In the genomic region with DNA sequence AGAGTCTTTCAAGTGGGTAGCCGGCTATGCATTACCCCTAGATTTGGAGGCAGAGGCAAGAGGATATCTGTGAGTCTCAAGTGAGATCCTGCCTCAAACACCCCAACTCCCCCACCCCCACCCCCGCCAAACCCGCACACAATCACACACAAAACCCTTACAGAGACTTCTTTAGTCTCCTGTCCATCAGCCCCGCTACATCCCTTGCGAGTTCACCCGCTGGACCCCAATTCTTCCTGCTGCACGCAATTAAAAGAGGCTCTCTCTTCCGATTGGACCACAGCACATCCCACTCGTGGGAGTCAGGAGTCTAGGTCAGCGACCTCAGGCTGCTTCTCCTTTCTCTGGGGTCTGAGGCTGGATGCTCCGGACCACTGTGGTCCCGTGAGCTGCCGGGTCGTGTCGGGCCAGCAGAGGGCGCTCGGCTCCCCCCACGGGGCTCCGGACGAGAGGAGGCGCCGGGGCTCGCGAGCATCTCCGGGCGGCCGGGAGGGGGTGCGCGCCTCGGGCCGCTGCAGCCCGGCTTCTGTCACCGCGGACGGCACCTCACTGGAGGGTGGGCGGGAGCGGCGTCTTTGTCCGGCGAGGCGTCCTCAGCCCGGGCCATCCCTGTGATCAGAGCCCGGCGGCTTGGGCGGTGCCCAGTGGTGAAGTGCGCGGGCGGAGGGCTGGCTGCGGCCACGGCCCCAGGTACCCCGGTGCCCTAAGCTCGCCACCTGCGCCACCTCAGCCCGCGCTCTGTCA, we compare ENCODE assay signal across 8 mouse cellular contexts. TPM values are rescaled to one million over a fixed set of nuclear protein-coding genes. Genes with fewer than 3 reads are reported as not detected.
DNase-seq lines count a peak whose midpoint lies in the region; ATAC-seq and TF ChIP-seq lines count a peak whose summit lies in the region.

Mtus2 (plus strand) TSS at position 500 of the 744 bp plus-strand sequence.

- H3K9me3 ChIP-seq in ES-E14 (ENCODE audit: control insufficient read depth, insufficient read depth, low read depth, low read length): 0 out of 2 replicates have a peak, but pooled peaks cover 2% of the 10 kb centered on the region
- H3K9me3 ChIP-seq in forebrain, postnatal 0 days (ENCODE audit: low read length): no peaks in the 10 kb centered on the region
- H3K9me3 ChIP-seq in liver, embryonic 15.5 days (replicated peaks): no peaks in the 10 kb centered on the region
- no peaks in the 10 kb centered on the region for H3K9me3 ChIP-seq in neural tube, embryonic 13.5 days
- H3K9me3 ChIP-seq in stomach, postnatal 0 days (ENCODE audit: control insufficient read depth, low read length): no peaks in the 10 kb centered on the region

- H3K9ac ChIP-seq in ES-E14 (ENCODE audit: insufficient read depth, low read depth, low read length, poor library complexity, severe bottlenecking): peak within 1 kb of the TSS; percentile 59
- peak within 1 kb of the TSS; percentile 67 for H3K9ac ChIP-seq in forebrain, postnatal 0 days
- no peak within 1 kb of the TSS for H3K9ac ChIP-seq in liver, embryonic 15.5 days
- H3K9ac ChIP-seq in neural tube, embryonic 13.5 days: peak within 1 kb of the TSS; percentile 86
- peak within 1 kb of the TSS; percentile 45 for H3K9ac ChIP-seq in stomach, postnatal 0 days (ENCODE audit: low read length)

- TF ChIP-seq EP300 in stomach, postnatal 0 days (optimal IDR thresholded peaks at IDR 0.05): no peak

- H3K4me1 ChIP-seq in ES-E14 (ENCODE audit: control insufficient read depth in 2 of 2, insufficient read depth in 2 of 2, low read length in 2 of 2, poor library complexity in 1 of 2): peaks cover 3 to 4% of the 10 kb centered on the region in 2 experiments; a peak in 1 of 4 replicates
- no peaks in the 10 kb centered on the region; the same call in 1 of the 2 replicates for H3K4me1 ChIP-seq in forebrain, postnatal 0 days (ENCODE audit: insufficient read depth)
- H3K4me1 ChIP-seq in liver, embryonic 15.5 days (replicated peaks): peaks cover 8% of the 10 kb centered on the region; the same call in 1 of the 2 replicates
- peaks cover 29% of the 10 kb centered on the region for H3K4me1 ChIP-seq in neural tube, embryonic 13.5 days (replicated peaks)
- peaks cover 3% of the 10 kb centered on the region; the same call in 1 of the 2 replicates for H3K4me1 ChIP-seq in stomach, postnatal 0 days (replicated peaks; ENCODE audit: control insufficient read depth, insufficient read depth)

- no peaks in the 10 kb centered on the region for H3K36me3 ChIP-seq in ES-E14 (ENCODE audit: control insufficient read depth, insufficient read depth, low read length, poor library complexity, severe bottlenecking)
- H3K36me3 ChIP-seq in forebrain, postnatal 0 days (ENCODE audit: insufficient read depth): no peaks in the 10 kb centered on the region
- no peaks in the 10 kb centered on the region for H3K36me3 ChIP-seq in liver, embryonic 15.5 days (replicated peaks)
- no peaks in the 10 kb centered on the region for H3K36me3 ChIP-seq in neural tube, embryonic 13.5 days
- no peaks in the 10 kb centered on the region for H3K36me3 ChIP-seq in stomach, postnatal 0 days (ENCODE audit: control insufficient read depth, insufficient read depth, low read length)

- peak; percentile 94 for ATAC-seq in forebrain, postnatal 0 days
- ATAC-seq in liver, embryonic 15.5 days (ENCODE audit: insufficient read depth): no peak; the same call in 1 of the 2 replicates
- ATAC-seq in neural tube, embryonic 13.5 days (ENCODE audit: low read depth): peak; percentile 90
- ATAC-seq in stomach, postnatal 0 days (ENCODE audit: low FRiP score, low TSS enrichment): peak; percentile 81

- peak; percentile 97 for TF ChIP-seq CTCF in forebrain, postnatal 0 days (IDR thresholded peaks at IDR 0.05; ENCODE audit: low read depth)
- peak; percentile 86 for TF ChIP-seq CTCF in stomach, postnatal 0 days (IDR thresholded peaks at IDR 0.05; ENCODE audit: low read depth)

- H3K27me3 ChIP-seq in forebrain, postnatal 0 days (ENCODE audit: insufficient read depth, low read length): no peaks in the 10 kb centered on the region; the same call in 1 of the 2 replicates
- H3K27me3 ChIP-seq in liver, embryonic 15.5 days: peaks cover 43% of the 10 kb centered on the region
- peaks cover 25% of the 10 kb centered on the region for H3K27me3 ChIP-seq in neural tube, embryonic 13.5 days
- no peaks in the 10 kb centered on the region; the same call in 1 of the 2 replicates for H3K27me3 ChIP-seq in stomach, postnatal 0 days (ENCODE audit: control insufficient read depth, insufficient read depth, low read length)

- WGBS in forebrain, postnatal 0 days: under 1% methylated on average over 55 of the region's 55 CpGs
- WGBS in liver, embryonic 15.5 days (ENCODE audit: insufficient replicate concordance): 1% methylated on average over 55 of the region's 55 CpGs
- WGBS in neural tube, embryonic 13.5 days: under 1% methylated on average over 55 of the region's 55 CpGs
- WGBS in stomach, postnatal 0 days: 2% methylated on average over 53 of the region's 55 CpGs

- peak within 1 kb of the TSS; percentile 70 to 80 for H3K4me3 ChIP-seq in ES-E14 (ENCODE audit: insufficient read depth in 1 of 2, low read depth in 1 of 2, low read length in 2 of 2, poor library complexity in 1 of 2, severe bottlenecking in 1 of 2)
- peak within 1 kb of the TSS; percentile 70 for H3K4me3 ChIP-seq in forebrain, postnatal 0 days (ENCODE audit: low read depth, low read length)
- peak within 1 kb of the TSS; percentile 33 for H3K4me3 ChIP-seq in liver, embryonic 15.5 days (replicated peaks)
- H3K4me3 ChIP-seq in neural tube, embryonic 13.5 days: peak within 1 kb of the TSS; percentile 74
- peak within 1 kb of the TSS; percentile 48 for H3K4me3 ChIP-seq in stomach, postnatal 0 days (ENCODE audit: low read depth, low read length)

- peak; percentile 73 for DNase-seq in ES-E14 (ENCODE audit: low read depth, low spot score)
- DNase-seq in cerebellum, adult 8-10 months: peak; percentile 97
- peak; percentile 91 for DNase-seq in forebrain, postnatal 0 days
- peak; percentile 85 to 92 for DNase-seq in heart, postnatal 14 days
- DNase-seq in layer of hippocampus, adult 11-12 months (ENCODE audit: low spot score): peak; percentile 88
- DNase-seq in stomach, postnatal 0 days (ENCODE audit: low spot score): peak; percentile 83

- in situ Hi-C loops in ES-E14 (cut with MboI; ENCODE audit: low sequenced_read_pairs in 2 of 2, unreplicated experiment in 2 of 2): loop anchor here in 1 of 2 experiments (25.0 kb wide), 1 partner anchor 280 kb away; no protein-coding TSS in a partner anchor

- H3K4me2 ChIP-seq in forebrain, postnatal 0 days (ENCODE audit: low read depth): peak within 1 kb of the TSS; percentile 80
- peak within 1 kb of the TSS; percentile 62 for H3K4me2 ChIP-seq in liver, embryonic 15.5 days
- peak within 1 kb of the TSS; percentile 88 for H3K4me2 ChIP-seq in neural tube, embryonic 13.5 days
- H3K4me2 ChIP-seq in stomach, postnatal 0 days (replicated peaks; ENCODE audit: low read depth): peak within 1 kb of the TSS; percentile 86

- H3K27ac ChIP-seq in ES-E14 (ENCODE audit: insufficient read depth, low read depth, low read length, poor library complexity, severe bottlenecking): no peak within 1 kb of the TSS
- H3K27ac ChIP-seq in forebrain, postnatal 0 days (ENCODE audit: low read depth, low read length): peak within 1 kb of the TSS; percentile 70
- H3K27ac ChIP-seq in liver, embryonic 15.5 days (replicated peaks): no peak within 1 kb of the TSS
- peak within 1 kb of the TSS; percentile 89 for H3K27ac ChIP-seq in neural tube, embryonic 13.5 days (replicated peaks)
- no peak within 1 kb of the TSS for H3K27ac ChIP-seq in stomach, postnatal 0 days (replicated peaks)

- intact Hi-C loops in heart, postnatal 14 days (cut with DNase I): loop anchor here (1.0 to 5.0 kb wide), 2 partner anchors 175 to 282 kb away; no protein-coding TSS in a partner anchor

TF ChIP-seq in ES-E14, 5 proteins besides CTCF, POLR2A, EP300 and RAD21:
- TF ChIP-seq MAFK (IDR thresholded peaks at IDR 0.05; ENCODE audit: insufficient read depth, low read depth, low read length) (no peak), HCFC1 (IDR thresholded peaks at IDR 0.05; ENCODE audit: borderline replicate concordance, insufficient read depth, low read length) (0 out of 2 replicates have a peak, but pooled peaks have one; percentile 32), CHD2 (IDR thresholded peaks at IDR 0.05; ENCODE audit: low read depth, low read length) (no peak), ZC3H11A (IDR thresholded peaks at IDR 0.05; ENCODE audit: borderline replicate concordance, low read depth, low read length) (no peak), ZNF384 (IDR thresholded peaks at IDR 0.05; ENCODE audit: low read depth, low read length) (no peak)

RNA-seq across cellular contexts. Expression of gene Mtus2, which starts in this region (rescaled TPM):
- 6.4 and 11.0 TPM in 2 replicates for total RNA-seq in ES-E14 (2012; rRNA removed)
- total RNA-seq in forebrain, postnatal 0 days (2014; rRNA removed): 33.1 and 45.7 TPM in 2 replicates
- 30.2 and 35.4 TPM in 2 replicates for polyA plus RNA-seq in forebrain, postnatal 0 days (2015; fragmentation: Nextera tagmentation; extraction: Ambion mirVana)
- 10 to 100 TPM; 76.9 to 89.0 TPM for total RNA-seq in heart, postnatal 14 days (2021)
- polyA plus RNA-seq in liver, embryonic 15.5 days (2015; fragmentation: Nextera tagmentation; extraction: Ambion mirVana): 0.70 and 1.2 TPM in 2 replicates
- polyA plus RNA-seq in neural tube, embryonic 13.5 days (2015; fragmentation: Nextera tagmentation; extraction: Ambion mirVana): 50.0 and 54.2 TPM in 2 replicates
- 8.3 and 12.3 TPM in 2 replicates for polyA plus RNA-seq in stomach, postnatal 0 days (2015; fragmentation: Nextera tagmentation; extraction: Ambion mirVana)

Comparison
In these comparisons a context has a peak if more than half of its experiments do, and no peak if none do; other contexts are left out.
1. H3K27ac ChIP-seq: peak in forebrain, postnatal 0 days (single experiment) and neural tube, embryonic 13.5 days (single experiment); none in ES-E14 (single experiment), liver, embryonic 15.5 days (single experiment) and stomach, postnatal 0 days (single experiment).
2. Peak in every context shown above with its lines, with median percentiles within 50 percentile points of each other: DNase-seq, H3K4me3 ChIP-seq and H3K4me2 ChIP-seq.